Mouse (Mus musculus) common myeloid progenitor, adult 5-6 weeks (primary cell): ENCODE data around the gene Creb5. TPM values are rescaled to one million over a fixed set of nuclear protein-coding genes. Genes with fewer than 3 reads are reported as not detected.

Experiments
- ATAC-seq: replicated peaks from 2 replicates; pipeline ENCODE4 v1.8.0; 2016; ENCODE audit warnings: low read depth, mild to moderate bottlenecking, moderate TSS enrichment, inconsistent platforms; ENCODE audit not compliant: poor library complexity, severe bottlenecking
- total RNA-seq: library from RNA; stranded (forward); fragments of 200-1000, 187-1606 nt; gene quantifications from 2 replicates; pipeline ENCODE4 v1.2.3, GENCODE M21; 2017

Creb5 gene
- total RNA-seq, 1 experiment from 2014 or later, result 0.50 TPM

GRCm38 (mm10) chr6:53409183-53409582 lies 122.1 kb downstream of the Creb5 start:
- no peak for ATAC-seq

GRCm38 (mm10) chr6:53421345-53421744 lies 134.3 kb downstream of the Creb5 start:
- ATAC-seq, result no peak

- ATAC-seq, result no peak
Measured at GRCm38 (mm10) chr6:53429368-53429767, 142.3 kb downstream of the Creb5 start.

- no peak for ATAC-seq
Measured at GRCm38 (mm10) chr6:53429891-53430290, 142.8 kb downstream of the Creb5 start.

- peak; percentile 42 for ATAC-seq
Measured at GRCm38 (mm10) chr6:53445862-53446460, 158.9 kb downstream of the Creb5 start.

GRCm38 (mm10) chr6:53447479-53447878 lies 160.4 kb downstream of the Creb5 start:
- ATAC-seq, result 0 out of 2 replicates have a peak, but pooled peaks have one; percentile 22

- ATAC-seq, result peak; percentile 74
Measured at GRCm38 (mm10) chr6:53448317-53448870, 161.3 kb downstream of the Creb5 start.

GRCm38 (mm10) chr6:53449437-53450173 lies 162.5 kb downstream of the Creb5 start:
- ATAC-seq, result no peak

- ATAC-seq, result no peak
Measured at GRCm38 (mm10) chr6:53450494-53450893, 163.4 kb downstream of the Creb5 start.

- no peak for ATAC-seq
Measured at GRCm38 (mm10) chr6:53452240-53452639, 165.2 kb downstream of the Creb5 start.

- 0 out of 2 replicates have a peak, but pooled peaks have one; percentile 27 for ATAC-seq
Measured at GRCm38 (mm10) chr6:53455442-53455841, 168.4 kb downstream of the Creb5 start.

- ATAC-seq, result no peak
Measured at GRCm38 (mm10) chr6:53456111-53456510, 169.0 kb downstream of the Creb5 start.

- 0 out of 2 replicates have a peak, but pooled peaks have one; percentile 39 for ATAC-seq
Measured at GRCm38 (mm10) chr6:53459995-53460747, 173.1 kb downstream of the Creb5 start.

- no peak for ATAC-seq
Measured at GRCm38 (mm10) chr6:53461056-53461455, 174.0 kb downstream of the Creb5 start.

GRCm38 (mm10) chr6:53461775-53462770 lies 175.0 kb downstream of the Creb5 start:
- no peak for ATAC-seq

- no peak for ATAC-seq
Measured at GRCm38 (mm10) chr6:53462802-53463201, 175.7 kb downstream of the Creb5 start.

GRCm38 (mm10) chr6:53463261-53463813 lies 176.3 kb downstream of the Creb5 start:
- ATAC-seq, result no peak

- no peak for ATAC-seq
Measured at GRCm38 (mm10) chr6:53469204-53469603, 182.1 kb downstream of the Creb5 start.

GRCm38 (mm10) chr6:53469703-53470102 lies 182.6 kb downstream of the Creb5 start:
- no peak for ATAC-seq
